Mouse (Mus musculus) embryo, embryonic 10 days (tissue): ENCODE measurements around the gene Ddx39.

Source experiments
- DNase-seq: peaks from one replicate; pipeline ENCODE4 v3.0.0-alpha.2; 2015; ENCODE audit warnings: low spot score

Ddx39 gene

DNA sequence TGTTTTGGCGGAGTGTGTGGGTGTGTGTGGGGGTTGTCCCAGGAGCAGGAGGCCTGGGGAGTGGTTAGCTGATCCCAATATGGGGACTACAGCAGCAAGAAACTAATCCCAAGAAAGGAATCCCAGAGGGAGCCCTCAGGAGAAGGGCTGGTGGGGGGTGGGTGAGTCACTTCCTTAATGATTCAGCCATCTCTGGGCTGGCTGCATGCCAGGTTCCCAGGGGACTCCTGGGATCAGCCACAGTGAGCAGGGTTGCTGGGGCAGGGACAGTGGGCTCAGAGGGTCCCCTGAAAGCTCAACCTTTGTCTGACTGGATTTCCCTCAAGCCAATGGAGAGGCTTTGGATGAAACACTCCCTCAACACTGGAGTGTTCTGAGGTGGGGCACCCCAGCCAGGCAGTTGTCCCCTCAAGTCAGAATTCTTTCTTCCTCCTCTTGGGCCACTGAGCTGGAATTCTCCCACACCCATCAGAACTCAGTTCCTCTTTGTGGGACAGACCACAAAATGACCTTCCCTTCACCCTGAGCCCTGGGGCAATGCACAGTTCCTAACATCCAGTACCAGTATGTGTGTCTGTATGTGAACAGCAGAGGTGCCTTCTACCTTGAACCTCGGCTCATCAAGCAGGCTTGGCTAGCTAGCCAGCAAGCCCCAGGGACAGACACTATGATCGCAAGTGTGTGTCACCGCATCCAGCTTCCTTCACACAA lies 23.0 kb downstream of the Ddx39 start:
- no peak for DNase-seq

DNA sequence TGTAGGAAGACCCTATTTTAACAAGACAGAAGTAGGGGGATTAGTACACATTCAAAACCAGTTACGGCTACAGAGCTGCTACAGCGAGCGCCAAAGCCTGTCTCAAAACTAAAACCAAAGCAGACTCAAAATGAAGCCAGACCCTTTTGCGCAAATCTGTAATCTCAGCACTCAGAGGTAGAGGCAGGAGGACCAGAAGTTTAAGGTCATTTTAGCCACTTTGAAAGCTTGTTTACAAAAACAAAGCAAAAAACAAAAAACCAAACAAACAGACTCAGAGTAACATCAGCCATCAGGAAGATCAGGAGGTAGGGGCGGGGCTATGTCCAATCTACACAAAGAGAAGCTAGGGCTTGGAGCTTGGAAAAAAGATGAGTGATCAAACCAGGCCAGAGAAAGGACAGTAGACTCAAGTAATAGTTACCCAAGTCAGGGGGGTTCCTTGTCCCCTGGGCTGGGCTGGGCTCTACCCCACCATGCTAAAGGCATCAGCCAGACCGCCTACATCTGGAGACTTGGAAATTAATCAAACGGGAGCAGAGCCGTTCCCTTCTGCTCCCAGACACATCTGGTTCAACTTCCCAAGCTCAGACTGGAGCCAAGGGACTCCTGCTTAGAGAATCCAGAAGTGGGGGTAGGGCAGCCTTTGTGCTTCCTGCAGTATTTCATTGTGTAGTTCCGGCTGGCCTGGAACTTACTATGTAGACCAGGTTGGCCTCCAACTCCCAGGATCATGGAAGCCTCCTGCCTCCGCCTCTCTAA lies 24.2 kb downstream of the Ddx39 start:
- DNase-seq: peak; percentile 61

DNA sequence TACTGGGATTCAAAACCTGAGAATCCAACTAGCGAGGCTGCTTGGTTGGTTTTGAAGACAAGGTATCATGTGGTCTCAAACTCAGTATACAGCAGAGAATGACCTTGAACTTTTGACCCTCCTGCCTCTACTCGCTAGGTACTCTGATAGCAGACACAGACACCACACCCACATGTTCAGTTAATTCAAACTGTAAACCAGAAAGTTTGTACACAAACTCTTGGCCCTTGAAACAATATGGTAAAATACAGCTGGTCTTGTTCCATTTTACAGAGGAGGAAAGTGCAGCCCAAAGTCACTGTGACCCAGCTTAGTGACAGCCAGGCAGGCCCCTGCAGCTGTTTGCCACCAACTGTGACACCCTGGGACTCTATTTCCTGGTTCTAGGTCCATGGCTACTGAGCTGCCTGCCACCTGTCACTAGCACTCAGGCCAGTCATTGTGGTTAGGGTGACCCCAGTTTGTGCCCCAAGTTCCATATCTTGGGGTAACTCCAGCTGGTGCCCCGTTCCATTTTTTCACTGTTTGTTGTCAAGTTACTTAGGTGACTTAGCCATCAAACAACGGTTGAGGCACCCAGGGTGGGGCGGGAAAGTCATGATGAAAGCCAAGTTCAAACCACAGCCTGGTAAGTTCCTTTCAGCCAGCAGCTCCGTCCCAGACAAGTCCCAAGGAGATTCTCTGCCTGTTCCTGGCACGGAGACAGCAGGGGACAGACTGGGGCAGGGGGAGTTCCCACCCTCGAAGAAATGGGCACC lies 24.9 kb downstream of the Ddx39 start:
- DNase-seq: no peak

DNA sequence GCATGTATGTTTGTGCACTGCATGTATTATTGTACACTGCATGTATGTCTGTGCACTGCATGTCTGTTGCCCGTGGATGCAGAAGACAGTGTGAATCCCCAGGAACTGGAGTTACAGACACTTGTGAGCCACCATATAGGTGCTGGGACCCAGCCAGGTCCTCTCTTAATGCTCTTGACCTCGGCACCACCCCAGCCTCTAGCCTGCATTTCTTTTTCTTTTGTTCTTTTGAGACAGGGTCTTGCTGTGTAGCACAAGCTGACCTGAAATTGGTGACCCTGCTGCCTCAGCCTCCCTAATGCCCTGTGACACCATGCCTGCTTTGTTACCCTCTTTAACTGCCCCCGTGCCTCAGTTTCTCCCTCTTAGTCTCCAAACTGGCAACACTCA lies 25.6 kb downstream of the Ddx39 start:
- no peak for DNase-seq

DNA sequence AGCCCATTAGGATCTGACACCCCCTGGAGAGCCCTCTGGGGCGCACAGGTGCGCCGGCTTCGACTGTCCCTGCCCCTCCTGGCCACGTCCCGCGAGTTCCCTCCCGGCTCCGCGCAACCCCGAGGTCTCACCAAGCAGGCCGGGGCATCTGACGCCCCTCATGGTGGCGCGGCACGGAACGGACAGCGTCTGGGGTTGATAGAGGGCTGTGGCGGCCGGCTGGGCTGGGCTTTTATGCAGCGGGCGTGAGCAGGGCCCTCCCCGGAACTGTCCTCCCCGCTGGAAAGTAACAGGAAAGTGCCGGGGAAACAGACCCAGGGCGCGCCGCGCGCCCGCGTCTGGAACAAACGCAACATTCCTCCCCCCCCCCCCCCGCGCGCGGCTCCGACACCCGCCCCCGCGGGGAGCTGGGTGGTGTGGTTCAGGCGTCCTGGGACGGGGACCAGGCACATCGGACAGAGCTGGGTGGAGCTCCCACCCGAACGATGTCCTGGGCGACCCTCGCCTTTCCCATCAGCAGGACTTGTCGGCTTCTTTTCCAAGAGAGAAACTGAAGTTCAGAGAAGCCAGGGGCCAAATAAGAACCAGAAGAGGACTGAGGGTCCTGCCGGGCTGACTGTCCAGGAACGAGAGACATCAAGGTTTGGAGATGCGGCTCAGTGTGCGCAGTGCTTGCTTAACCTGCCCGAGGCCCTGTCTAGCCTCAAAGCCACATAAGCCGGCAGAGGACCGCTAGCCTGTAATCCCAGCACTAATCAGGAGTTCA lies 26.2 kb downstream of the Ddx39 start, which contains the start of gene Adgre5:
Gene Adgre5, minus strand, starts transcription at position 351 of the 766 bp plus-strand sequence.
- DNase-seq: peak; percentile 63

DNA sequence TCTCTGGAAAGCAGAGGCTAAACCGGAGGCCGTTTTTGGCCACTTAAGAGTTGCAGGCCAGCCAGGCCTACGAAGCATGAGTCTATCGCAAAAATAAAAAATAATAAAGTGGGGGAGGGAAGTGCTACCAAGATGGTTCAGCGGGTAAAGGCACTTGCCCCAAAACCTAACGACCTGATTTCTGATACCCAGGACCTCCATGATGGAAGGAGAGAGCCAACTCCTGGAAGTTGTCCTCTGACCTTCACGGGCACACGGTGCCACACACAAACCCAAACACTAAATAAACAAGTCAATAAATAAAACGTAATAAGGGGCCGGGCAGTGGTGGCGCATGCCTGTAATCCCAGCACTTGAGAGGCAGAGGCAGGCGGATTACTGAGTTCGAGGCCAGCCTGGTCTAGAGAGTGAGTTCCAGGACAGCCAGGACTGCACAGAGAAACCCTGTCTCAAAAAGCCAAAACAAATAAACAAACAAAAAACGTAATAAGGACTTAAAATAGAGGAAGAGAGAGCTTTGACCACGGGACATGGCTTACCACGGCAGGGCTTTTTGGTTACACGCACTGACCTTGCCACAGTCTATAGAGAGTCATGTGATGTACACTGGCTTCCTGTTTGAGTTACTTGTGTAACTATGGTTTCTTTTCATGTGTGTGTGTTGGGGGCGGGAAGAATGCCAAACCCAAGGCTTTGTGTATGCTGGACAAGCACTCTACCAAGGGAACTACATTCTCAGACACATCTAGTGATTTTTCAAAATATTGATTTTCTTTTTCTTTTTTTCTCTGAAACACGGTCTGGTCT lies 27.1 kb downstream of the Ddx39 start:
- DNase-seq: no peak

DNA sequence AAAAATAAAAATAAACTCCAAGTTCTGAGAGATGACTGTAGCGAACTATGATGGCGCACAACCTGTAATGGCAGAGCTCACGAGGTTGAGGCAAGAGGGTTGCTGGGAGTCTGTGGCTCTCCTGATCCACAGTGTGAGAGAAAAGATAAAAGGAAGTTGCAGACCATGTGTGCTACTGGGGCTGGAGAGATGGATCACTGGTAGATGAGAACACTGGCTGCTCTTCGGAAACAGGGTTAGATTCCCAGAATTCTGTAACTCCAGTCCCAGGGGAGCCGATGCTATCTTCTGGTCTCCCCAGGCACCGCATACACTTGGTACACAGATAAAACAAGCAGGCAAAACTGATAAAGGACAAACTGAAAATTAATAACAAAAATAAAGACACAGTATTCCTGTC lies 28.0 kb downstream of the Ddx39 start:
- no peak for DNase-seq

DNA sequence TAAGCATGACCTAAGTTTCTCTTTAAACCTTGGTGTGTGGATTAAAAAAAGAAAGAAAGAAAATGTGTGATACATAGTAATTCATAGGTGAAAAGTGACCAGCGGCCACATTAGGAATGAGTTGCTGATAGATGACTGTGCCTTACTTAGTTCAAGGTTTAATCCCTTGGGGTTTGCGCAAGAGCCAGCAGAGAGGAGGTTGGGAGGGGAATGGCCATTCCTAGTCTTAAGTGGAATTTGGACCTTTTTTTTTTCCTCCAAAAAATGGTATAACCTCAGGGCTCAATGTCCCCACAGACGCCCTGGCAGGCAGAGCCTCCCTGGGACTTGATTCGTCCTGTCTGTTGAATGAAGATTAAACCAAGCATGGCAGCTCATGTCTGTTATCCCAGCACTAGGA lies 29.1 kb downstream of the Ddx39 start:
- DNase-seq: no peak

DNA sequence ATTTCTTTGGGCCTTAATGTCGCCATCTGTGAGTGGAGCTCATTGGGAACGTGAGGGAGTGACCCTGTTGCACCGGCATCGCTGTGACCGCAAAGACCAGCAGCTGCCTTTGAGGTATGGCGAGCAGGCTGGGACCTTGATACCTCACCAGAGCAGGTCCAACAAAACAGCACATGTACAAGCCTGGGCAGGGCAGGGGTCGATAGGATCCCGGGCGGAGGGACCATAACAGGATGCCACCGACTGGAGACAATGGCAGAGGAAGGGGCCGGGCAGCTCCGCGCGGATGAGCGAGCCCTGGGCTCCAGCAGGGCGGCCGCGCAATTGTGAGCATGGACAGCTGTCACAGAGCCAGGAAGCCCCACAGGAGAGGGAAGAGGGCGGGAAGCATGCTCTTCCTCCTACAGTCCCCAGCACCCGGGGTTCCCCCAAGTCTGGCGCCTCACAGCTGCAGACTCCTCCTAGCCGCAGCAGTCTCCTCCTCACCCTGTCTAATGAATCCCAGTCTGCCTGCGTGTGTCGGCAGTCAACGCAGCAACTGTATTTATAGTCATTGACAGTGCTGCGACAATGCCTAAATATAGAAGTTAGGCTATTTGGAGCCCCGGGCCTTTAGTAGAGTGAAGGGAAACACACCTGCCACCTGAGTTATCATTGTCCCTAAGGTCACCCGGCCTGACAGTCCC lies 32.8 kb downstream of the Ddx39 start:
- peak; percentile 48 for DNase-seq

DNA sequence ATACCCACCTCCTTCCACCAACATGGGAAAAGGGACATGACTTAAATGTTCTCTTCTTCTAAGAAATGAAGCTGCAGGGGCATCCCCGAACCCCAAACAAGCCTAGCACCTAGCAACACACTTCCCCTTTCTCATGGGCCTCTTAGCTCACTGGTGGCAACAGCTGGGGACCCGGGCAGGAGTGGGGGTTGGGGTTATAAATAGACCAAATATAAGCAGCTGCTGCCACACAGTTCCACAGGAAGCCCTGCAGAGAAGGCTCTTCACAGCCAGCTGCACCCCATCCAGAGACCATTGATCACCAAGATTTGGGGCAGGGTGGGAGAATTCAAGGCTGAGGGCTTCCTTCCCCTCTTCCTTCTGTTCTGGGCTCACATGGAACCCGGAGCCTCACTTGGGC lies 33.7 kb downstream of the Ddx39 start:
- no peak for DNase-seq

DNA sequence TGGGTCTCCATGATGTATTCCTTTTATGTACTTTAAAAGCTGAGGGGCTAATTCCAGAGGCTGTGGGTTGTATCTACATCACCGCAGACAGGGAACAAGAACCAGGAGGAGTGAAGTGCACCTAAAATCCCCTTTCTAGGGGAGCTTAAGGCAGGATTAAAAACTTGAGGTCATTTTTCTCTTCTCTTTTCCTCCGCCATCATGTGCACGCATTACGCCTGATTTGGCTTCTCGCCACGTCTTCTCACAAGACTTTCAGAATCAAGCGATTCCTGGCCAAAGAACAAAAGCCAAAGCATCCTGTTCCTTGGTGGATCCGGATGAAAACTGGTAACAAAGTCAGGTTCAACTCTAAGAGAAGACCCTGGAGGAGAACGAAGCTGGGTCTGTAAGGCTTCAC lies 34.3 kb downstream of the Ddx39 start:
- DNase-seq: no peak

DNA sequence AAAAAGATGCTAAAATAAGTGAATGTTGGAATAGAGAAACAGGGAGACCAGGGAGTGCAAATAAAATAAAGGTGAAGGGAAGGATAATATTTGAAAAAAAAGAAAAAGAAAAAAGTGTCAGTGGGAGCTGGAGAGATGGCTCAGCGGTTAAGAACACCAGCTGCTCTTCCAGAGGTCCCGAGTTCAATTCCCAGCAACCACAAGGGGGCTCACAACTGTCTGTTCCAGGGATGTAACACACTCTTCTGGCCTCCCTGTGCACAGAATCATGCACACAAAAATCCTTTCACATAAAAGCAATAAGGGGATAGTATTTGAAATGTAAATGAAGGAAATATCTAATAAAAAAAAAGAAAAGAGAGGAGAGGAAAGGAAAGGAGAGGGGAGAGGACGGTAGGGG lies 39.2 kb downstream of the Ddx39 start:
- DNase-seq: no peak

DNA sequence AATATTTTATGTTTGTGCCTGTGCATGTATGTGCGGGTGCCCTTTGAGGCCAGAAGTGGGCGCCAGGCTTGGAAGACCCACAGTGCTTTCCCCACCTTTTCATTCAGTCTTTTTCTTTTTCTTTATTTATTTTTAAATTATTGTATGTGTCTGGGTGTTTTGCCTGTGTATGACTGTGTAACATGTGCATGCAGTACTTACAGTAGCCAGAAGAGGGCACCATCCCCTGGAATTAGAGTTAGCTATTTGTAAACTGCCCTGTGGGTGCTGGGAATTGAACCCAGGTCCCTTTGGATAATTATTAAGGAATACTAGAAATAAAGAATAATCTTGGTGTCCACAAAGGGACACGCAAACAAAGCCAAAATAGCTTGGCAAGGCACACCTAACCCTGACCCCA lies 41.3 kb downstream of the Ddx39 start:
- DNase-seq: no peak

DNA sequence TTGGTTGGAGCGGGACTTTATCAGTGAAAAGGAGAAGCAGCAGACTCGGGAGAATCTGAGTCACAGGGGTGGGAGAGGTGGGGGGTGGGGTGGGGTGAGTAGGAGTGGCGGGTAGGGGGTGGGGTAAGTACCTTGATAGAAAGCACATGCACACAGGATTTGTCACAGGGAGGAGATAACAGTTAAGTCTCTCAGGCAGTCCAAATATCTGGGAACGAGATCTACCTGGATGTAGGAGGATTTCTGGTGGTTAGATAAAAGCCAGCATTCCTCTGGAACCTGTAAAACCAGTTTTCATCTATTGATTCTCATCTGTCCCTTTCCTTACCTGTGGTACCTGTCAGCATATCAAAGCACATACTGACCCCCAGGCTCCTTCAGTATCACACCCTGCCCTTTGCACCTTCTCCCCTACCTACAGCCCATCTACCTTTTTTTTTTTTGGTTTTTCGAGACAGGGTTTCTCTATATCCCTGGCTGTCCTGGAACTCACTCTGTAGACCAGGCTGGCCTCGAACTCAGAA lies 42.2 kb downstream of the Ddx39 start:
- no peak for DNase-seq

DNA sequence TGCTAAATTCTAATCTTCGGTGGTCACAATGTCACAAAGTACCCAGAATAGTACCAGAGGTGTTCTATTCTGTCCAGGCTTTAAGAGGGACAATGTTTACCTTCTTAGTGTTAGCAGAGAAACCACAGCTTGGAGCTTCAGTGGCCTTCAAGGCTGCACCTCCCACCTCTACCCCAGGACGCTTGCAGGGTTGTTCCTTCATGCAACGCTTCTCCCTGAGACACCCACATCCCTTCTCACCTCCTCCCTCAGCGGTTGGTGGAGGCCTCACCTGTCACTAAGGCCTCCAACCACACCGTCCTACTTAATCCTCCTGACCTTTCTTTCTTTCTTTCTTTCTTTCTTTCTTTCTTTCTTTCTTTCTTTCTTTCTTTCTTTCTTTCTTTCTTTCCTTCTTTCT lies 43.3 kb downstream of the Ddx39 start:
- no peak for DNase-seq

DNA sequence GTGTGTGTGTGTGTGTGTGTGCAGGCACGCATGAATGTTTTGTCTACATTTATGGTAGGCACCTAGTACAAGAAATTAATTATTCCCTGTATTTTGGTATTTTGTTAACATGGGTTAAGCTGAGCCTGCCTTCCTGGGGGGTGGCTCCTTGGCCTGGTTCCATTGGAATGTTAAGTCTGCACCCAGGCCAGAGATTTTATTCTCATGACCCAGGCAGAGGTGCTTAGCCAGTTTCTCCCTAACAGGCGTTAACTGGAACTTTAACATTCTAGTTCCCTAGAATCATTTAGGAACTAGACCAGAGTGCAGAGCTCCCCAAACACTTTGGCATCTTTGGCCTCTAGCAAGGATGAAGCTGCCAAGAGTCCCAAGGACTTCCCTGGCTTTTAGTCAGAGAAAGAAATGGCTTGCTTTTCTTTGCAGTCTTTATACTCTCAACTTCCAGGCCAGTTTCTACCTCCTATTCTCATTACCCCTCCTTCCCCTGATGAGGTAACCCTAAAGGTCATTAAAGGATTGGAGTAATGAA lies 44.3 kb downstream of the Ddx39 start:
- no peak for DNase-seq

DNA sequence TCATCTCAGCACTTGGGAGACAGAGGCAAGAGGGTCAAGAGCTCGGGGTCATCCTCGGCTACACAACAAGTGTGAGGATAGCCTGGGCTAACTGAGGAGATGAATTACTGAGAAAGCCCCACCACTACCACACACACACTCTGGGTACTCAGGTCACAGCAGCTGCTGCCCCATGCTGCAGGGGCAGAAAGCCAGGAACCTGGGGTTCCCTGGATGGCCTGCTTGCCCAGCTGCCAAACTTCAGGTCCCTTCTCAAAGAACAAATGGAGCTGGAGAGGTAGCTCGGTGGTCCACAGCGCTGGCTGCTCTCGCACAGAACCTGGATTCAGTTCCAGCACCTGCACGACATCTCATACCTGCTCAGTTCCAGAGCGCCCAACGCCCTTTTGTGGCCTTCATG lies 49.1 kb downstream of the Ddx39 start:
- no peak for DNase-seq

DNA sequence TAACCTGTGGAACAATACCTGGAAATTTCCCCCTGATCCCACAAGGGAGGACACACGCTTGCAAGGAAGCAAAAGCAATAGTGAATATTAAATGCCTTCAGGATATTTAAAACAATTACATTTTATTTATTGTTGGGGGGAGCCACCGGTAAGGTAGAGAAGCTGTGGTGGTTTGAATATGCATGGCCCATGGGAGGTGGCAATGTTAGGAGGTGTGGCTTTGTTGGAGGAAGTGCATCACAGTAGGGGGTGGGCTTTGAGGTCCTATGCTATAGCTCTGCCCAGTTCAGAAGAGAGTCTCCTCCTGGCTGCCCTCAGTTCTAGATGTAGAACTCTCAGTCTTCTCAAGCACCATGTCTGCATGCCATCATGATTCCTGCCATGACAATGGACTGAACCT lies 49.7 kb downstream of the Ddx39 start:
- DNase-seq: no peak

DNA sequence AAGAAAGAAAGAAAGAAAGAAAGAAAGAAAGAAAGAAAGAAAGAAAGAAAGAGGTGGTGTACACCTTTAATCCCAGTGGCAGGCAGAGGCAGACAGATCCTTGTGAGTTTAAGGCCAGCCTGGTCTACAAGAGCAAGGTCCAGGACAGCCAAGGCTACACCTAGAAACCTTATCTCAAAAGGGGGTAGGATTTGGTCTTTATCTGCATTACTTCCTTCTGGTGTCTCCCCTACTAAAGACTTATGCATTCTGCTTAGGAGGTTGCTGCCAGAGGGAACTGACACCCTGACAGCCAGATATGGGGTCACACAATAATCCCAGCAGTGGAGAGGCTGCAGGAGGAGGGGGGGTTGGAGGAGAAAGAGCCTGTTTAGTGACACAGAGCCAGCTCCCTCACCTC lies 50.7 kb downstream of the Ddx39 start:
- no peak for DNase-seq

DNA sequence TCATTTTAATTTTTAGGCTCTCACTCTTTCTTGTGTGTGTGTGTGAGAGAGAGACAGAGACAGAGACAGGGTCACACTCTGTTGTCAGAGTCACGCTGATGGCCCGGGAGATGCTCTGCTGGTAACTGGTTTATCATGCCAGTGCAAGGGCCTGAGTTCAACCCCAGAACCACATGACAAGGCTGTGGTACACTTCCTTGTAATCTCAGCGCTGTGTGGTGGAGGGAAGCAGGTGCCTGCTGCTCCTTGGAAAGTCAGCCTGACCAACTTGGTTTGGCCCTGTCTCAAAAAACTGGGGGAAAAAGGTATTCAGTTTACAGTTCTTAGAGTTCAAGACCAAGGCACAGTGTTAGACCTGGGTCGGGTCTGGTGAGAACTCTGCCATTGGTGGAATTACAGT lies 52.5 kb downstream of the Ddx39 start:
- DNase-seq: no peak
